Mouse (Mus musculus) heart, postnatal 0 days (tissue): ENCODE results near the gene Sprr4. TPM values are rescaled to one million over a fixed set of nuclear protein-coding genes. Genes with fewer than 3 reads are reported as not detected.
"Not testable (repeated sequence)": the region's sequence is repeated elsewhere in the genome, so short reads cannot be mapped to it uniquely, and the experiment has no call there.

ENCODE experiments used
- ATAC-seq: fragments of 200-750 bp; cut with Nextera tagmentation; 2 replicates; pipeline ENCODE4 v1.8.0; 2017; ENCODE audit warnings: low read depth, moderate number of reproducible peaks, moderate library complexity; ENCODE audit not compliant: insufficient read depth
- DNase-seq: peaks from one replicate; pipeline ENCODE4 v3.0.0-alpha.2; 2016; ENCODE audit warnings: low spot score
- H3K27ac ChIP-seq: fragments of 300-500 bp; sonication (generic); 2 replicates; pipeline ENCODE4 v1.5.1; 2014; ENCODE audit warnings: low read depth, mild to moderate bottlenecking
- H3K27me3 ChIP-seq: fragments of 300-500 bp; sonication (generic); 2 replicates; pipeline ENCODE4 v1.6.1; 2014; ENCODE audit warnings: low read length, mixed read lengths; ENCODE audit not compliant: control insufficient read depth, insufficient read depth
- H3K36me3 ChIP-seq: fragments of 300-500 bp; sonication (generic); replicated peaks from 2 replicates; pipeline ENCODE4 v1.6.1; 2014; ENCODE audit warnings: low read length, mixed read lengths; ENCODE audit not compliant: control insufficient read depth, insufficient read depth
- H3K4me1 ChIP-seq: fragments of 300-500 bp; sonication (generic); 2 replicates; pipeline ENCODE4 v1.6.1; 2014; ENCODE audit warnings: antibody characterized with exemption; ENCODE audit not compliant: control insufficient read depth, insufficient read depth
- H3K4me2 ChIP-seq: fragments of 300-500 bp; sonication (generic); 2 replicates; pipeline ENCODE4 v1.6.1; 2014; ENCODE audit warnings: low read depth, mild to moderate bottlenecking, low read length, moderate library complexity
- H3K4me3 ChIP-seq: fragments of 300-500 bp; sonication (generic); 2 replicates; pipeline ENCODE4 v1.5.1; 2014; ENCODE audit warnings: low read depth, low read length
- H3K9ac ChIP-seq: fragments of 300-500 bp; sonication (generic); replicated peaks from 2 replicates; pipeline ENCODE4 v1.6.1; 2014; ENCODE audit warnings: low read depth, low read length, mixed read lengths
- H3K9me3 ChIP-seq: fragments of 300-500 bp; sonication (generic); replicated peaks from 2 replicates; pipeline ENCODE4 v1.6.1; 2016; ENCODE audit warnings: low read length; ENCODE audit not compliant: control insufficient read depth
- CTCF ChIP-seq: IDR thresholded peaks from 2 replicates; pipeline ENCODE4 v1.5.1; 2016; ENCODE audit warnings: antibody characterized with exemption, control low read depth, low read depth
- EP300 ChIP-seq: IDR thresholded peaks from 2 replicates; pipeline ENCODE4 v1.6.1; 2016; ENCODE audit warnings: antibody characterized with exemption, low read depth
- WGBS: fragments of 180-500 bp; shearing (Covaris S2); extraction: QIAGEN DNeasy Blood & Tissue Kit; methylation state at CpG from one replicate; pipeline ENCODE4 v1.1.7; 2014; 5-methylcytosine and 5-hydroxymethylcytosine counted together
- polyA plus RNA-seq: library from polyadenylated mRNA; unstranded; fragments of >200 nt; fragmentation: Nextera tagmentation; extraction: Ambion mirVana; gene quantifications from 2 replicates; pipeline ENCODE4 v1.2.1, GENCODE M21; 2015
- total RNA-seq: library from RNA; depleted of rRNA; stranded (reverse); fragments of >200 nt; gene quantifications from 2 replicates; pipeline ENCODE4 v1.2.3, GENCODE M21; 2014; ENCODE audit warnings: low replicate concordance; rRNA removed

Gene Sprr4
- total RNA-seq (not detected in 2 replicates), polyA plus RNA-seq (not detected in 2 replicates)

- 85% methylated on average over 1 of the region's 1 CpGs for WGBS
- Histone ChIP-seq H3K36me3 (no peaks in the 10 kb centered on the region), H3K9ac (no peak within 1 kb of the TSS), H3K4me1 (no peaks in the 10 kb centered on the region), H3K27me3 (no peaks in the 10 kb centered on the region), H3K4me3 (no peak within 1 kb of the TSS), H3K9me3 (no peaks in the 10 kb centered on the region), H3K4me2 (no peak within 1 kb of the TSS), H3K27ac (no peak within 1 kb of the TSS)
- DNase-seq (no peak), ATAC-seq (no peak)
- no peak for TF ChIP-seq EP300
- TF ChIP-seq CTCF = no peak
Observed at GRCm38 (mm10) chr3:92500393-92500792, at the start of gene Sprr4. Gene Sprr4 (minus strand): TSS chr3:92500493.

- DNase-seq = no peak
- Histone ChIP-seq H3K4me2 (no peak within 1 kb of the TSS), H3K9me3 (no peaks in the 10 kb centered on the region), H3K9ac (no peak within 1 kb of the TSS), H3K4me1 (no peaks in the 10 kb centered on the region), H3K36me3 (no peaks in the 10 kb centered on the region), H3K4me3 (no peak within 1 kb of the TSS), H3K27ac (no peak within 1 kb of the TSS), H3K27me3 (no peaks in the 10 kb centered on the region)
- TF ChIP-seq EP300 (no peak), CTCF (no peak)
- ATAC-seq = no peak
- WGBS = 70% methylated on average over 3 of the region's 3 CpGs
Observed at GRCm38 (mm10) chr3:92534411-92534810, 34.1 kb upstream of the Sprr4 start, which contains the start of gene 2310046K23Rik. Gene 2310046K23Rik (minus strand): TSS chr3:92534511.

GRCm38 (mm10) chr3:92512325-92512724 lies 12.0 kb upstream of the Sprr4 start:
- TF ChIP-seq EP300 = no peak
- TF ChIP-seq CTCF = peak; percentile 42
- Histone ChIP-seq H3K4me1 (no peaks in the 10 kb centered on the region), H3K27ac (no peak overlapping the region), H3K9me3 (no peaks in the 10 kb centered on the region), H3K27me3 (no peaks in the 10 kb centered on the region), H3K4me3 (no peak overlapping the region), H3K36me3 (no peaks in the 10 kb centered on the region), H3K9ac (no peak overlapping the region), H3K4me2 (no peak overlapping the region)
- DNase-seq (no peak), ATAC-seq (no peak)

- H3K9ac ChIP-seq = no peak overlapping the region
- ATAC-seq (0 out of 2 replicates have a peak, but pooled peaks have one; percentile 33), DNase-seq (peak; percentile 42)
- H3K4me1 ChIP-seq = no peaks in the 10 kb centered on the region
- no peak overlapping the region for H3K27ac ChIP-seq
- TF ChIP-seq EP300 (no peak), CTCF (peak; percentile 62)
- H3K27me3 ChIP-seq = no peaks in the 10 kb centered on the region
- no peak overlapping the region for H3K4me3 ChIP-seq
- no peaks in the 10 kb centered on the region for H3K36me3 ChIP-seq
- H3K4me2 ChIP-seq = no peak overlapping the region
- H3K9me3 ChIP-seq = no peaks in the 10 kb centered on the region
Observed at GRCm38 (mm10) chr3:92510786-92511185, 10.5 kb upstream of the Sprr4 start.

GRCm38 (mm10) chr3:92508185-92508584 lies 7.9 kb upstream of the Sprr4 start:
- Histone ChIP-seq H3K4me1 (no peaks in the 10 kb centered on the region), H3K9ac (no peak overlapping the region), H3K9me3 (no peaks in the 10 kb centered on the region), H3K27me3 (no peaks in the 10 kb centered on the region), H3K4me2 (no peak overlapping the region), H3K4me3 (no peak overlapping the region), H3K27ac (no peak overlapping the region), H3K36me3 (no peaks in the 10 kb centered on the region)
- ATAC-seq = no peak
- WGBS = 78% methylated on average over 1 of the region's 1 CpGs
- DNase-seq = no peak
- TF ChIP-seq EP300 = no peak
- no peak for TF ChIP-seq CTCF

GRCm38 (mm10) chr3:92503528-92503927 lies 3.2 kb upstream of the Sprr4 start:
- H3K9me3 ChIP-seq = no peaks in the 10 kb centered on the region
- H3K36me3 ChIP-seq = no peaks in the 10 kb centered on the region
- H3K4me3 ChIP-seq = no peak overlapping the region
- DNase-seq (no peak), ATAC-seq (no peak)
- H3K27me3 ChIP-seq = no peaks in the 10 kb centered on the region
- TF ChIP-seq CTCF = no peak
- no peak for TF ChIP-seq EP300
- no peak overlapping the region for H3K4me2 ChIP-seq
- no peak overlapping the region for H3K27ac ChIP-seq
- no peak overlapping the region for H3K9ac ChIP-seq
- H3K4me1 ChIP-seq = no peaks in the 10 kb centered on the region

- not testable (repeated sequence) for H3K4me2 ChIP-seq, H3K4me3 ChIP-seq, H3K27ac ChIP-seq, H3K27me3 ChIP-seq, ATAC-seq, H3K36me3 ChIP-seq, H3K4me1 ChIP-seq, DNase-seq, H3K9me3 ChIP-seq, H3K9ac ChIP-seq
Observed at GRCm38 (mm10) chr3:92490262-92490661, 10.0 kb downstream of the Sprr4 start.
